Mouse (Mus musculus) hindbrain, embryonic 10.5 days (tissue): ENCODE results near the gene Gm49387. TPM values are rescaled to one million over a fixed set of nuclear protein-coding genes. Genes with fewer than 3 reads are reported as not detected.

Source experiments
- DNase-seq: peaks from one replicate; pipeline ENCODE4 v3.0.0-alpha.2; 2017; ENCODE audit warnings: low spot score
- H3K27ac ChIP-seq: fragments of 300-500 bp; sonication (generic); 2 replicates; pipeline ENCODE4 v1.5.1; 2016; ENCODE audit warnings: mild to moderate bottlenecking, moderate library complexity
- H3K27me3 ChIP-seq: fragments of 300-500 bp; sonication (generic); 2 replicates; pipeline ENCODE4 v1.6.1; 2016; ENCODE audit warnings: mild to moderate bottlenecking; ENCODE audit not compliant: poor library complexity, insufficient read depth, severe bottlenecking
- H3K36me3 ChIP-seq: fragments of 300-500 bp; sonication (generic); 2 replicates; pipeline ENCODE4 v1.6.1; 2016; ENCODE audit warnings: mild to moderate bottlenecking, moderate library complexity
- H3K4me1 ChIP-seq: fragments of 300-500 bp; sonication (generic); replicated peaks from 2 replicates; pipeline ENCODE4 v1.6.1; 2016; ENCODE audit warnings: mild to moderate bottlenecking
- H3K4me3 ChIP-seq: fragments of 300-500 bp; sonication (generic); 2 replicates; pipeline ENCODE4 v1.5.1; 2016; ENCODE audit warnings: mild to moderate bottlenecking, moderate library complexity
- H3K9me3 ChIP-seq: fragments of 300-500 bp; sonication (generic); 2 replicates; pipeline ENCODE4 v1.6.1; 2016; ENCODE audit warnings: mild to moderate bottlenecking, moderate library complexity
- WGBS: fragments of 180-500 bp; shearing (Covaris S2); methylation state at CpG from one replicate; pipeline ENCODE4 v1.1.7; 2016; 5-methylcytosine and 5-hydroxymethylcytosine counted together
- polyA plus RNA-seq: library from polyadenylated mRNA; unstranded; fragments of >200 nt; fragmentation: Nextera tagmentation; extraction: Ambion mirVana; gene quantifications from 2 replicates; pipeline ENCODE4 v1.2.1, GENCODE M21; 2016

Gm49387 gene
- polyA plus RNA-seq, 1 experiment from 2014 or later = 0.95 TPM

DNA sequence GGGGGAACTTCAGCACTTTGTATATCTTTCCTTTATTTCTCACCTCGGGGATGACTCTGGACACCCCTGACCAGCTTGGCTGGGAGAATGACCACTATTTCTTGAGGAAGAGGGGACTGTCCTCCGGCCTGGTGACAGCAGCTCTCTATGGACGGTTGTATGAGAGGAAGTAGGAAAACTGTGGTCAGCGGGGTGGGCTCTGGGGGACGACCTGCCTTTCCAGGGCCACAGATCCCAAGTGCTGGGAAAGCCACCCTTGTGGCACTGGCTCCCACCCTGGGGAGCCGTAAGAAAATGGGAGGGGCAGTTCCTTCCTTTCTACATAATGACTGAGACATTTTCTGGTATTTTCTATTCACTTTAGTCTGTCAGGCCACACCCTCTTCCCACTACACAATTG is 27.1 kb upstream of the Gm49387 start:
- DNase-seq = no peak
- H3K27ac ChIP-seq = peak overlapping the region; percentile 41; the same call in 1 of the 2 replicates
- no peak overlapping the region for H3K4me3 ChIP-seq
- H3K27me3 ChIP-seq = no peaks in the 10 kb centered on the region
- H3K36me3 ChIP-seq = peaks cover 10% of the 10 kb centered on the region
- no peaks in the 10 kb centered on the region for H3K9me3 ChIP-seq
- 86% methylated on average over 6 of the region's 6 CpGs for WGBS
- peaks cover 60% of the 10 kb centered on the region for H3K4me1 ChIP-seq

DNA sequence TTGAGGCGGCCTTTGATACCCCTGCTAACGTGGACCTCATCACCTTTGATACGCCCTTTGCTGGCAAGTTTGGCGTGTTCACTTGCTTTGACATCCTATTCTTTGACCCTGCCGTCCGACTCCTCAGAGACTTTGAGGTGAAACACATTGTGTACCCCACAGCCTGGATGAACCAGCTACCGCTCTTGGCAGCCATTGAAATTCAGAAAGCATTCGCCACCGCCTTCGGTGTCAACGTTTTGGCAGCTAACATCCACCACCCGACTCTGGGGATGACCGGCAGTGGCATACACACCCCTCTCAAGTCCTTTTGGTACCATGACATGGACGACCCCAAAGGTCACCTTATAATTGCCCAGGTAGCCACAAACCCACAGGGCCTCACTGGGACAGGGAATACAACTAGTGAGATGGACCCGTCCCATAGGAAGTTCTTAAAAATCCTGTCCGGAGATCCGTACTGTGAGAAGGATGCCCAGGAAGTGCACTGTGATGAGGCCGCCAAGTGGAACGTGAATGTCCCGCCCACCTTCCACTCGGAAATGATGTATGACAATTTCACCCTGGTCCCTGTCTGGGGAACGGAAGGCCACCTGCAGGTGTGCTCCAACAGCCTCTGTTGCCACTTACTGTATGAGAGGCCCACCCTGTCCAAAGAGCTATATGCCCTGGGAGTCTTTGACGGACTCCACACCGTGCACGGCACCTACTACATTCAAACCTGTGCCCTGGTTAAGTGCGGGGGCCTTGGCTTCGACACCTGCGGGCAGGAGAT is 26.4 kb upstream of the Gm49387 start:
- Histone ChIP-seq H3K4me1 (peaks cover 66% of the 10 kb centered on the region), H3K4me3 (no peak overlapping the region), H3K36me3 (peaks cover 10% of the 10 kb centered on the region), H3K27ac (no peak overlapping the region), H3K9me3 (no peaks in the 10 kb centered on the region), H3K27me3 (no peaks in the 10 kb centered on the region)
- WGBS = 95% methylated on average over 28 of the region's 28 CpGs
- DNase-seq = no peak

DNA sequence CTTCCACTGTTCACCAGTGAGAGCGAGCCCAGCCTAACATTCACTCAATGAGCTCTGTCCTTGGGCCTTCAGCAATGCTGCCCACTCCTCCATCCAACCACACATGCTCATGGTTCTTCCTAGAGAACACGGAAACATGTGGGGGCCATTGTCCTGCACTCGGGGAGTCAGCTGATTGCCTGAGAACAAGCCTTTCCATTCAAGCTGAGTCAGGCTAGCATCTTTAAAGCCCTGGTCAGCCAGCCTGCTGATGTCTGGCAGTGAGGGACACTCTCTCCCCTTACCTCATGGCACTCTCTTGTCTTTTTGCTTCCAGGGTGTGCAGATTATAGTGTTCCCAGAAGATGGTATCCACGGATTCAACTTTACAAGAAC is 24.9 kb upstream of the Gm49387 start:
- no peak overlapping the region for H3K27ac ChIP-seq
- H3K4me1 ChIP-seq = peaks cover 66% of the 10 kb centered on the region
- H3K9me3 ChIP-seq = no peaks in the 10 kb centered on the region
- 89% methylated on average over 4 of the region's 4 CpGs for WGBS
- no peak overlapping the region for H3K4me3 ChIP-seq
- H3K27me3 ChIP-seq = no peaks in the 10 kb centered on the region
- peaks cover 10% of the 10 kb centered on the region for H3K36me3 ChIP-seq
- DNase-seq = no peak

DNA sequence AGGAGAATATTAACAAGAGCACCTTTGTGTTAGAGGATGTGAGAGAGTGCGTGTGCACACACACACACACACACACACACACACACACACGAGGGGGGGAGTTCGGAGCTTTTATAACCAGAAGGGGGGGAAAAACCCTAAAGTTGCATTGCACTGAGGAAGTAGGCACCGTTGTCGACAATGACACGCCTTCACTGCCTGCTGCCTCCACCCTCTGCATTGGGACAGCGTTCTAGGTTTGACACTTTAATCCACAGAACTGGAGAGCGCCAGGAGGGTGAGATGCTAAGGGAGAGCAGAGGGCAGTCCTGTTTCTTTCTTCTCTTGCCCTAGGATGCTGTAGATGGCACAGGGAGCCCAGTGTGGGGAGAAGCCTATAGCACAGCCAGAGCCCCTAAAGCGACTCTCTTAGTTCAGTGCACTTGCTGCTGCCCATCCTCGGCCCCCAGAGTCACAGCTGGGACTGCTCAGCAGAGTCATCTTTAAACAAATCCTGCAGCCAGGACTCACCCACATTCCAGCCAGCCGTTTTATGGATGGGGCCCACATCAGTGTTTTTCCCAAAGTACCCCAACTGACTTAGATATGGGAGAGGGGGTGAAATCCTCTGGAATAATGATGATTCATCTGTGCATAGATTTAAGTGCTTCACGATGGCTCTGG is 24.4 kb upstream of the Gm49387 start:
- WGBS = 78% methylated on average over 12 of the region's 12 CpGs
- Histone ChIP-seq H3K27me3 (no peaks in the 10 kb centered on the region), H3K9me3 (no peaks in the 10 kb centered on the region), H3K36me3 (peaks cover 10% of the 10 kb centered on the region), H3K4me3 (no peak overlapping the region), H3K27ac (peak overlapping the region; percentile 91; the same call in 1 of the 2 replicates), H3K4me1 (peaks cover 66% of the 10 kb centered on the region)
- no peak for DNase-seq

DNA sequence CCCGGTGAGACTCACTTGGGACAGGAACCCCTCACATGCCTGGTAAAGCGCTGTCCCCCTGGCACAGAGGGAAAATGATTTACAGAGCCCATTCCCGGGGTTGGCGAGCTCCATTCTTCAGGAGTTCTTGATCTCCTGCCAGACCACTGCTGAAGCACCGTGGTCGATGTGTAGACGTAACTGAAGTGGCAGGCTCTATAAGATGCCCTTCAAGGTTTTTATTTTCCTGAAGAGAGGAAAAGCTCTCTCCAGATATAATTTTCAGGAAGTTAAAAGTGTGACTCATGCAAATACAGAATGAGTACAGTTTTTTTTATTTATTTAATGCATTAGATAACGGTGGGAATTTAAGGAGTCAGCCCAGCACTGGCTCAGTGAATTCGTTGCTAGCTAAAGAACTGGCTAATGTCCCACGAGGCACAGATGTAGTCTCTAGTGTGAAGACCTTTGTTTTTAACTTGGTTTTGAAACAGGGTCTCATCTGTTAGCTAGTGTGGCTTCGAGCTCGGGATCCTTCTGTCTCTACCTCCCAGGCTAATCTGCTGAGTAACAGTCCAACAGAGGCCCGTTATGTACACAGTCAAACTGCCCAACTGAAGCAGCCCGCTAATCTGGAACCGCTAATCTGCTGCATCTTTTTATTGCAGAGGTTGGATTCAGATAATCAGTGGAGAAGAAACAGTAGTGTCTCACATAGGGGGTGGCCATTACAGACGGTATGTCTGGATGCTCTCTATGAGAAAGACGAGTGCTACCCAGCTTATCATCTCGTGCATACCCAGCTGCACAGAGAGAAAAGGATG is 23.6 kb upstream of the Gm49387 start:
- Histone ChIP-seq H3K9me3 (no peaks in the 10 kb centered on the region), H3K27me3 (no peaks in the 10 kb centered on the region), H3K4me3 (no peak overlapping the region), H3K27ac (peak overlapping the region; percentile 91; the same call in 1 of the 2 replicates), H3K4me1 (peaks cover 60% of the 10 kb centered on the region), H3K36me3 (peaks cover 10% of the 10 kb centered on the region)
- DNase-seq = no peak
- WGBS = 82% methylated on average over 18 of the region's 18 CpGs

DNA sequence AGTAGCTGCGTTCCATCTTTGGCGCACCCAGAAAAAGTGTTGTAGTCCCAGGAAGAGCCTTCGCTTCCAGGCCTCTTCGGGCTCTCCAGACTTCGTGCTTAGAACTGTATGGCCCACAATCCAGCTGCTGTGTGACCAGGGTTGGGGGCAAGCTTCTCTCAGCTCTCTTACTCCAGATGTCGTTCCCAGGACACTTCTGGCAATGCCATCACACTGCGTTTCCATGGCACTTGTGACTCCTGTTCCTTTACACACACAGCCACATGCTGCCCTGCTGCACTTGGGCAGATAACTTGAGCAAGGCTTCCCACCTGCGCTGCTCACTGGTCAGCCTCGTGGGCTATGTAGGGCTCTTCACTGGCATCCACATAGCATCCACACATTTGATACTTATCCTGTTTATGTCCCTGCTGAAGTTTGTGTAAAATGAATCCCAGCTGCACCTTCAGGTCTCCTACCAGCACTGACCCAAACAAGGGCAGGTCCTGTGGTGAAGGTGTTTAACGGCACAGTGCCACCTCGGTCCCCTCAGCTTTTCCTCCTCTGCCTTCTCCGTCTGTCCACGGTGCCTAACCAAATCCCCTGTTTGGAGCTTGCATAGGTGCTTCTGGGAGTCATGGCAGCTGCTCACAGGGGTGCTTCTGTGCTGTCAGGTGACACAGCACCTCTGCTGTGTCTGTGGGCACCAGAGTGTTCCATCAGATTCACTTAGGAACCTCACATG is 22.9 kb upstream of the Gm49387 start:
- Histone ChIP-seq H3K4me1 (peaks cover 52% of the 10 kb centered on the region), H3K27ac (peak overlapping the region; percentile 91), H3K9me3 (no peaks in the 10 kb centered on the region), H3K27me3 (no peaks in the 10 kb centered on the region), H3K4me3 (no peak overlapping the region), H3K36me3 (peaks cover 10% of the 10 kb centered on the region)
- no peak for DNase-seq
- 88% methylated on average over 13 of the region's 13 CpGs for WGBS

DNA sequence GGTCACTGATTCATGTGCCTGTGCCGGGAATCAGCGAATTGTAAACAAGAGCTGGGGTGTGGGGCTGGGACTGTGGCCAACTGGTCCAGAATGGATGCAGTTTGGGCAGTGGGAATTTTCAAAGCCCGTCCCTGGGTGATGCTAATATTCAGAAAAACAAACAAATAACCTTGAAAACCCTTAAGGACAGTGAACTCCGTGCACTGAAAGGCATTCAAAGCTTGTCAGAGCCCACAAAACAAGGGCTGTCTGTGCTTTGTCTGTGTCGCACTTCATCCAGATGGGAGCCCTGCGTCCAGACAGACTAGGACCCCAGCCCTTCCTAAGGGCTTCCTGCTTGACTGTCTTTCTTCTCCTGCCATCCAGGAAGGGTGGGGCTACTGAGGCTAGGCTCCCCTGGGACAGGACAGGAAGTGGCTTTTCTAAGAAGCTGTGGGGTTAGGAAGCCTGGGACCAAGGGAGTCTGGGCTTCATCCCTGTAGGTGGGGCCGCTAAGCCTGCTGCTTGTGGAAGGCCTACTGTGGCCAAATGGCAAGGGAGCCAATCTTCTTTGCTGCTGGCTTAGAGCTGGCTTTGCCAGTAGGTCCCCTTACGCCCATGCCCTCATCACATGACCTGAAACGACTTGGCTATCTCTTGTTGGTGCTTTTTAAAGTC is 22.0 kb upstream of the Gm49387 start:
- H3K4me3 ChIP-seq = peak overlapping the region; percentile 53
- peaks cover 51% of the 10 kb centered on the region for H3K4me1 ChIP-seq
- H3K27ac ChIP-seq = peak overlapping the region; percentile 91
- no peaks in the 10 kb centered on the region for H3K27me3 ChIP-seq
- peaks cover 10% of the 10 kb centered on the region for H3K36me3 ChIP-seq
- WGBS = 34% methylated on average over 9 of the region's 9 CpGs
- H3K9me3 ChIP-seq = no peaks in the 10 kb centered on the region
- DNase-seq = peak; percentile 48

DNA sequence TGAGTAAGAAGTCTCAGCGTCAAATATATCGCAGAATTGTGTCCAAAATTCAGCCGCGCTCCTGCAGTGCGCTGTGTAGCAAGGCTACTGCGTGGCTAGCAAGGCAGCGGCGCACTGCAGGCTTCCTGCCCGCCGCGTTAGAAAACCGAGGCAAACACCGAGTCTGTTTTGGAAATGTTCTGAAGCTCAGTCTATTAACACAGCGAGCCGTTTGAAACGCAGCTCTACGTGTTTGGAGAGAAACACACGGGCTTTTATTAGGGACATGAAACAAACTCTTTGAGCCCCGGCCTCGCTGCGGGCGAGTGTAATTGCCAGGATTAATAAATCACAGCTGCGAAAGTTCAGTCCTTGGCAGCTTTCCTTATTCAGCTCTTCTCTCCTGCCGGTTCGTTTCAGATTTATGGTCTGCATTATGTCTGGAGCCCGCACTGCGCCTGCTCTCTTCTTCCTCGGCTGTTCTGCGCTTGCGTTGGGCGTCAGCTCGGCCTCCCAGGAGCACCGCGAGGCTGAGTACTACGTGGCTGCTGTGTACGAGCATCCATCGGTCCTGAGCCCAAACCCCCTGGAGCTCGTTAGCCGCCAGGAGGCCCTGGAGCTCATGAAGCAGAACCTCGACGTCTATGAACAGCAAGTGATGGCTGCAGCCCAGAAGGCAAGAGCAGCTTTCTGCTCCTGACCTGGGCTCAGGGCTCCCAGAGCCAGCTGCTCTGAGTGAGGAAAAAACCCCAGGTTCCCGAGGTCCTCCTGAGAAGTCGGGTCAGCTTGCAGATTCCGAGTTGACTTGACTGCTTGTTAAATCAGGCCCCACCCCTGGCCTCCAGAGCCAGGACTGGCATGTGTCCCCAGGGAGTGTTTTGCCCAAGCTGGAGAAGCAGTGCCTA is 21.2 kb upstream of the Gm49387 start:
- 10% methylated on average over 44 of the region's 44 CpGs for WGBS
- H3K4me1 ChIP-seq = peaks cover 55% of the 10 kb centered on the region
- H3K36me3 ChIP-seq = peaks cover 4% of the 10 kb centered on the region
- H3K4me3 ChIP-seq = peak overlapping the region; percentile 53
- peak; percentile 84 for DNase-seq
- no peaks in the 10 kb centered on the region for H3K9me3 ChIP-seq
- H3K27ac ChIP-seq = peak overlapping the region; percentile 91
- no peaks in the 10 kb centered on the region for H3K27me3 ChIP-seq

DNA sequence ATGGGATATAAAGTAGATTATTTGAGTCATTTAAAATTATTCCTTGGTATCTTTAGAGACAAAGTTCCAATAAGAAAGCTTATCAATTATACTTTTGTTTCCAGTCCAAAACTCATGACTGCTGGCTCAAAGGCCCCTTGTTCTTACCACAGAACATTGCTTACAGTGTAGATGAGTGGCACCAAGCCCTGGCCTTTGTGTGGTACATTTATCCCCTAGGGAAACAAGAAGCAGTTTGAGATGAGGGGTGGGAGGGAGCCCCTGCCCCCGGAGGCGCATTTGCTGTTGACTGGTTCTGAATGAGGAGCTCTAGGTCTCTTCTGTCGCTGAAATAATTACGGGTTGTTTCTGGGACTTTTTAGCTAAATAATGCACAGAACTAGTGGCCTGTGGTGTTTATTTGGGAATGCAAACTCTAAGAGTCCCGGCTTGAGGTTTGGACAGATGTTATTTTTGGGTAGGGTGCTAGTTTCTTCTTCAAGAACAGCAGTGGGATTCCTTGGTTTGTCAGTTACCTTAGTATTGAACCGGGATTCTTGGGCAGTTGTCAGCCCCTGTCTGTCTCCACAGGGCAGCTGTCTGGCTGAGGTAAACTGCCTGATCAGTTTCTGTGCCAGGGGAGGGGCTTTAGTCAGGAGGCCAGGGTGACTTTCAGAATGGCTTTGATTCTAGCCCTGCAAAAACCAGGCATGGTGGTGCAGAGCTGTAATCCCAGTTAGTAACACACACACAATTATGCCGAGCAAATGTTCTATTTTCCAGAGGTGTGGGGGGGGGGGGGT is 19.8 kb upstream of the Gm49387 start:
- Histone ChIP-seq H3K27me3 (no peaks in the 10 kb centered on the region), H3K4me3 (no peak overlapping the region), H3K4me1 (peaks cover 54% of the 10 kb centered on the region), H3K36me3 (no peaks in the 10 kb centered on the region), H3K27ac (peak overlapping the region; percentile 91), H3K9me3 (no peaks in the 10 kb centered on the region)
- 71% methylated on average over 7 of the region's 7 CpGs for WGBS
- DNase-seq = no peak

DNA sequence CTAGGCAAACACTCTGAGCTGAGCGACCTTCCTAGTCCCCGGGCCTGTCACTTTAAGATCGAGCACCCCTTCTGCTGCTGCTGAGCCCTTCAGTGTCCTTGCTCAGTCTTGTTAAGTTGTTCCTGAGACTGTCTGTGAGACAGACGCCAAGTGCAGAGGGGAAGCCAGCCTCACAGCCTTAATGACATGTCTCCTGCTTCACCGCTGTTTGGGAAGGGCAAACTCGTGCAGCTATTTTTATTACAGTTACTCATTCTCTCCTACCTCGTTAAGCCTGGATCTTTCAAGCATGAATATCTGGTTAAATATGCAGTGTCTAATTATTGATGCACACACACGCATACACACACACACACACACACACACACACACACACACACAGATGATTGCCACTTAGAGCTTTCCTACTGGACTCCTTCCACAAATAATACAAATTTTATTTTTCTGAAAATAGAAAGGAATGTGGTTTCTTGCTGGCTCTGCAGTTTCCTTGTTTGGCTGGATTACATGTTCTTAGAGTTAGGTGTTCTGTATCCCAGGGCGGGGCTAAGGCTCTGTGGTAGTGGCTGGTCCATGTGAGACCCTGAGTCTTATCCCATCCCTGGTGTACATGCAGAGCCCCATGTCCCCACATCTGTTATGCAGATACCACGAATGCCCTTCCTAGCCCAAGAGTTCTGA is 19.0 kb upstream of the Gm49387 start:
- Histone ChIP-seq H3K27ac (no peak overlapping the region), H3K4me1 (peaks cover 48% of the 10 kb centered on the region), H3K36me3 (no peaks in the 10 kb centered on the region), H3K27me3 (no peaks in the 10 kb centered on the region), H3K4me3 (no peak overlapping the region), H3K9me3 (no peaks in the 10 kb centered on the region)
- WGBS = 81% methylated on average over 10 of the region's 10 CpGs
- DNase-seq = no peak
